ENCODE assay signal across 8 mouse cellular contexts in the genomic region with DNA sequence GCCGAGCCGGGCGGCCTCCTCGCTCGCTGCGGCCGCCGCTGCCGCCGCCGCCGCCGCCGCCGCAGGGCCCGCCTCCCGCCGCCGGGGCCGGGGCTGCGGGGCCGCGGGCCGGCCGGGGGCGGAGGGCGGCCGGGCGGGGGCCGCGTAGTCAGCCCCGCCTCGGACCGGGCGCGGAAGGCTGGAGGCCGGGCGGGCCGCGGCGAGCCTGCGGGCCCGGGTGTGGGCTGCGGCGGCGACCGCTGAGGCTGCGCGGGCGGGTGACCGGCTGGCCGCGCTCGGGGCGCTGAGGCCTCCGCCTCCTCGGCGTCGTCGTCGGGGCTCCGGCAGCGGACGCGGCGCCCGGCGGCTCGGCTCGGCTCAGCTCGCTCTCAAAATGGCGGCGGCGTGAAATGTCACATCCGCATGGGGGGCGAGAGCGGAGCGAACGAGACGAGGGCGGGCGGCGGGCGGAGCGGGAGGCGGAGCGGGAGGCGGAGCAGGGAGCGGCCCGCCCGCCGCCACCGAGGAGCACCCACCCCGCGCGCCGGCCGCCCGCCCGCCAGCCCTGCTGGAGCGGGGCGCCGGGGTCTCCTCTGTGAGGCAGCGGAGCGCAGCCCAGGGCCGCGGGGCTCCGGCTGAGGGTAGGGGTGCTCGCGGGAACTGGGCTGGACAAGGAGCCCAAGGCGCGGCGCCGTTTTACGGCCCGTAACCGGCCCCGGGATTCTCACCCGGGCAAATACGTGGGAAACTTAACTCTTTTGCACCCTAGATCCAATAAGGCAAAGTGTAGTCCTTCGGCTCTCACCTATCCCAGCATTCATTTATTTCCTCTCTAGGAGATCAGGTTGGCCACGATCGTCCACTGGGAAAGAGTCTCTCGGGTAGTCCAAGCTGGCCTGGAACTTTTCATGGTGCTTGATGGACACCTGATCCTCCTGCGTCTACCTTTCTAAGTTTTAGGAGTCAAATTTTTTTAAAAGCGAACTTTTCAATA. TPM values are rescaled to one million over a fixed set of nuclear protein-coding genes. Genes with fewer than 3 reads are reported as not detected.
A peak's percentile ranks its signal among the peaks of the same experiment; 100 is the strongest.
DNase-seq lines count a peak whose midpoint lies in the region; ATAC-seq and TF ChIP-seq lines count a peak whose summit lies in the region.

No protein-coding gene starts in this region.

- peak overlapping the region; percentile 100 for H3ac ChIP-seq in C2C12 (ENCODE audit: control insufficient read depth, insufficient read length, low read depth)

- H3K79me2 ChIP-seq in C2C12 (ENCODE audit: control insufficient read depth, insufficient read depth), result peaks cover 44% of the 10 kb centered on the region

- peak overlapping the region; percentile 74 for H3K4me2 ChIP-seq in heart, embryonic 13.5 days
- H3K4me2 ChIP-seq in kidney, postnatal 0 days (ENCODE audit: low read length), result peak overlapping the region; percentile 93
- H3K4me2 ChIP-seq in liver, embryonic 12.5 days, result peak overlapping the region; percentile 82

- peaks cover 43% of the 10 kb centered on the region for H3K79me3 ChIP-seq in C2C12 (ENCODE audit: low read depth)

- H3K27me3 ChIP-seq in C2C12 (ENCODE audit: control insufficient read depth, insufficient read depth, insufficient read length), result no peaks in the 10 kb centered on the region
- no peaks in the 10 kb centered on the region for H3K27me3 ChIP-seq in erythroblast, embryonic 14.5 days (ENCODE audit: control insufficient read depth)
- H3K27me3 ChIP-seq in heart, embryonic 13.5 days (replicated peaks), result no peaks in the 10 kb centered on the region
- H3K27me3 ChIP-seq in kidney, postnatal 0 days (ENCODE audit: insufficient read depth, low read length), result no peaks in the 10 kb centered on the region
- no peaks in the 10 kb centered on the region for H3K27me3 ChIP-seq in liver, embryonic 12.5 days (replicated peaks)
- H3K27me3 ChIP-seq in splenic B cell, adult 2 months (ENCODE audit: control insufficient read depth, insufficient read depth, low read length, poor library complexity, severe bottlenecking), result no peaks in the 10 kb centered on the region

- H3K27ac ChIP-seq in heart, embryonic 13.5 days (replicated peaks), result peak overlapping the region; percentile 96
- H3K27ac ChIP-seq in kidney, postnatal 0 days, result peak overlapping the region; percentile 98
- peak overlapping the region; percentile 98 for H3K27ac ChIP-seq in liver, embryonic 12.5 days

- 2% methylated on average over 90 of the region's 126 CpGs for WGBS in heart, embryonic 13.5 days
- 2% methylated on average over 68 of the region's 126 CpGs for WGBS in kidney, postnatal 0 days
- 1% methylated on average over 69 of the region's 126 CpGs for WGBS in liver, embryonic 12.5 days (ENCODE audit: insufficient replicate concordance)

- H3K36me3 ChIP-seq in C2C12 (ENCODE audit: control insufficient read depth, insufficient read depth), result peaks cover 10% of the 10 kb centered on the region
- H3K36me3 ChIP-seq in erythroblast, embryonic 14.5 days (ENCODE audit: control insufficient read depth), result peaks cover 45% of the 10 kb centered on the region
- no peaks in the 10 kb centered on the region for H3K36me3 ChIP-seq in heart, embryonic 13.5 days
- H3K36me3 ChIP-seq in kidney, postnatal 0 days (ENCODE audit: insufficient read depth, low read length), result no peaks in the 10 kb centered on the region
- H3K36me3 ChIP-seq in liver, embryonic 12.5 days, result peaks cover 25% of the 10 kb centered on the region
- H3K36me3 ChIP-seq in splenic B cell, adult 2 months (ENCODE audit: control insufficient read depth, insufficient read depth, low read length, poor library complexity, severe bottlenecking), result no peaks in the 10 kb centered on the region

- peak overlapping the region; percentile 89 for H3K4me3 ChIP-seq in C2C12 (ENCODE audit: insufficient read depth, poor library complexity, severe bottlenecking)
- peak overlapping the region; percentile 90 for H3K4me3 ChIP-seq in erythroblast, embryonic 14.5 days (replicated peaks)
- peak overlapping the region; percentile 100 for H3K4me3 ChIP-seq in heart, embryonic 13.5 days
- peak overlapping the region; percentile 73 for H3K4me3 ChIP-seq in kidney, postnatal 0 days (replicated peaks; ENCODE audit: low read depth, low read length)
- peak overlapping the region; percentile 100 for H3K4me3 ChIP-seq in liver, embryonic 12.5 days

- no peaks in the 10 kb centered on the region for H3K9me3 ChIP-seq in erythroblast, embryonic 14.5 days (ENCODE audit: control insufficient read depth, low read length)
- H3K9me3 ChIP-seq in heart, embryonic 13.5 days, result no peaks in the 10 kb centered on the region
- no peaks in the 10 kb centered on the region for H3K9me3 ChIP-seq in kidney, postnatal 0 days (replicated peaks; ENCODE audit: low read length)
- H3K9me3 ChIP-seq in liver, embryonic 12.5 days (replicated peaks), result no peaks in the 10 kb centered on the region

- TF ChIP-seq CTCF in C2C12 (IDR thresholded peaks at IDR 0.05; ENCODE audit: control insufficient read depth, insufficient read depth, insufficient read length), result no peak
- no peak for TF ChIP-seq CTCF in kidney, postnatal 0 days (IDR thresholded peaks at IDR 0.05; ENCODE audit: low read depth)

- H3K4me1 ChIP-seq in erythroblast, embryonic 14.5 days (ENCODE audit: control insufficient read depth), result peaks cover 68% of the 10 kb centered on the region
- peaks cover 37% of the 10 kb centered on the region for H3K4me1 ChIP-seq in heart, embryonic 13.5 days
- H3K4me1 ChIP-seq in kidney, postnatal 0 days (replicated peaks; ENCODE audit: insufficient read depth, low read length), result peaks cover 20% of the 10 kb centered on the region
- peaks cover 60% of the 10 kb centered on the region for H3K4me1 ChIP-seq in liver, embryonic 12.5 days

- DNase-seq in brain, embryonic 18.5 days (ENCODE audit: low read depth, low spot score), result peak; percentile 74
- DNase-seq in kidney, postnatal 0 days (ENCODE audit: low spot score), result peak; percentile 94
- peak; percentile 91 for DNase-seq in naive thymus-derived CD4-positive, alpha-beta T cell, adult 2 months (ENCODE audit: low read depth)
- peak; percentile 90 for DNase-seq in splenic B cell, adult 2 months (ENCODE audit: low read depth, low spot score)

- peak overlapping the region; percentile 99 for H3K9ac ChIP-seq in heart, embryonic 13.5 days
- peak overlapping the region; percentile 99 for H3K9ac ChIP-seq in kidney, postnatal 0 days (ENCODE audit: low read depth, low read length)
- H3K9ac ChIP-seq in liver, embryonic 12.5 days, result peak overlapping the region; percentile 100

- ATAC-seq in heart, embryonic 13.5 days (ENCODE audit: extremely low read depth, insufficient number of reproducible peaks, low FRiP score, low TSS enrichment), result peak; percentile 84
- ATAC-seq in kidney, postnatal 0 days (replicated peaks; ENCODE audit: low FRiP score, low read depth), result peak; percentile 91
- ATAC-seq in liver, embryonic 12.5 days, result peak; percentile 89

TF ChIP-seq in C2C12, 6 proteins besides CTCF, POLR2A, EP300 and RAD21:
- no peak for TF ChIP-seq USF1 (IDR thresholded peaks at IDR 0.05; ENCODE audit: low read depth)
- TF ChIP-seq FOSL1 (IDR thresholded peaks at IDR 0.05; ENCODE audit: insufficient read depth, low read length, poor library complexity, severe bottlenecking), result no peak
- no peak for TF ChIP-seq MAX (IDR thresholded peaks at IDR 0.05)
- no peak for TF ChIP-seq MYOG (IDR thresholded peaks at IDR 0.05; ENCODE audit: control insufficient read depth, extremely low read depth, insufficient read length)
- no peak for TF ChIP-seq CEBPB (IDR thresholded peaks at IDR 0.05; ENCODE audit: low read depth)
- TF ChIP-seq MYOD1 (IDR thresholded peaks at IDR 0.05; ENCODE audit: control insufficient read depth, insufficient read length, low read depth), result no peak

RNA-seq across cellular contexts. Expression of gene Usp7, which starts 53.3 kb away (rescaled TPM):
- polyA plus RNA-seq in C2C12 (2012; fragmentation: generic; extraction: Trizol), result 28.2 TPM
- 6.0 and 6.8 TPM in 2 replicates for polyA plus RNA-seq in erythroblast, embryonic 14.5 days (2012)
- 14.3 and 15.2 TPM in 2 replicates for polyA plus RNA-seq in heart, embryonic 13.5 days (2015; fragmentation: Nextera tagmentation; extraction: Ambion mirVana)
- 22.1 and 22.7 TPM in 2 replicates for polyA plus RNA-seq in kidney, postnatal 0 days (2015; fragmentation: Nextera tagmentation; extraction: Ambion mirVana)
- polyA plus RNA-seq in liver, embryonic 12.5 days (2016; fragmentation: Nextera tagmentation; extraction: Ambion mirVana), result 32.9 and 33.5 TPM in 2 replicates

RNA-seq across cellular contexts. Expression of gene Gm5767, which starts 58.3 kb away (rescaled TPM):
- not detected for polyA plus RNA-seq in C2C12 (2012; fragmentation: generic; extraction: Trizol)
- polyA plus RNA-seq in erythroblast, embryonic 14.5 days (2012), result not detected in 2 replicates
- not detected in 2 replicates for polyA plus RNA-seq in heart, embryonic 13.5 days (2015; fragmentation: Nextera tagmentation; extraction: Ambion mirVana)
- not detected in 2 replicates for polyA plus RNA-seq in kidney, postnatal 0 days (2015; fragmentation: Nextera tagmentation; extraction: Ambion mirVana)
- polyA plus RNA-seq in liver, embryonic 12.5 days (2016; fragmentation: Nextera tagmentation; extraction: Ambion mirVana), result not detected in 2 replicates

Comparison
In these comparisons a context has a peak if more than half of its experiments do, and no peak if none do; other contexts are left out.
1. Peak in every context shown above with its lines: DNase-seq, ATAC-seq, H3K4me3 ChIP-seq and H3K27ac ChIP-seq.